Mouse (Mus musculus): ENCODE data around the gene Rpl28. TPM values are rescaled to one million over a fixed set of nuclear protein-coding genes. Genes with fewer than 3 reads are reported as not detected.

Rpl28 gene
- polyA plus RNA-seq, 1 experiment, result 3,556 TPM

DNA sequence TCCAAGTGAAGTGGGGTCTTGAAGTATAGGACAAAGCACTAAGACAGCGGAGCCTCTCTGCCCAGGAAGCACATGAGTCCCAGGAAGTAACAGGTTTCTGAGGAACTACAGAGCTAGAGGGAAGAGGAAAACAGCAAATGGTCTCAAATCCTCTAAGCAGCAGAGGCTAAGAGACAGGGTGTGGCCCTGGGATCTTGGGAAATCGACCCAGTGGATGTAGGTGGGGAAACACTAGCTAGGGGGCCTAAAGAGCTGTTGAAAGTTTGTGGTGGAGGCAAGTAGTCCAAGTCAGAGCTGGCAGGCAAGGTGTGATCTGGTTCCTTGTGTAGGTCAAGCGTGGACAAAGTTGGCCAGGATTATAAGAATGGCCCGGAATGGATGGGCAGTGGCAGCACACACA is 44.4 kb upstream of the Rpl28 start:
- no peak overlapping the region for H3K4me3 ChIP-seq (ENCODE audit: insufficient read depth, poor library complexity, severe bottlenecking)
- TF ChIP-seq CEBPB (IDR thresholded peaks at IDR 0.05; ENCODE audit: low read depth) (no peak), MAX (IDR thresholded peaks at IDR 0.05) (no peak), USF1 (IDR thresholded peaks at IDR 0.05; ENCODE audit: low read depth) (no peak), MYOD1 (IDR thresholded peaks at IDR 0.05; ENCODE audit: control insufficient read depth, insufficient read length, low read depth) (no peak), FOSL1 (IDR thresholded peaks at IDR 0.05; ENCODE audit: insufficient read depth, low read length, poor library complexity, severe bottlenecking) (no peak), MYOG (IDR thresholded peaks at IDR 0.05; ENCODE audit: control insufficient read depth, extremely low read depth, insufficient read length) (no peak), CTCF (IDR thresholded peaks at IDR 0.05; ENCODE audit: control insufficient read depth, insufficient read depth, insufficient read length) (no peak)
- H3K27me3 ChIP-seq (ENCODE audit: control insufficient read depth, insufficient read depth, insufficient read length), result peaks cover 4% of the 10 kb centered on the region
- no peak overlapping the region for H3ac ChIP-seq (ENCODE audit: control insufficient read depth, insufficient read length, low read depth)
- H3K79me3 ChIP-seq (ENCODE audit: low read depth), result no peaks in the 10 kb centered on the region
- no peaks in the 10 kb centered on the region for H3K79me2 ChIP-seq (ENCODE audit: control insufficient read depth, insufficient read depth)
- no peaks in the 10 kb centered on the region for H3K36me3 ChIP-seq (ENCODE audit: control insufficient read depth, insufficient read depth)

DNA sequence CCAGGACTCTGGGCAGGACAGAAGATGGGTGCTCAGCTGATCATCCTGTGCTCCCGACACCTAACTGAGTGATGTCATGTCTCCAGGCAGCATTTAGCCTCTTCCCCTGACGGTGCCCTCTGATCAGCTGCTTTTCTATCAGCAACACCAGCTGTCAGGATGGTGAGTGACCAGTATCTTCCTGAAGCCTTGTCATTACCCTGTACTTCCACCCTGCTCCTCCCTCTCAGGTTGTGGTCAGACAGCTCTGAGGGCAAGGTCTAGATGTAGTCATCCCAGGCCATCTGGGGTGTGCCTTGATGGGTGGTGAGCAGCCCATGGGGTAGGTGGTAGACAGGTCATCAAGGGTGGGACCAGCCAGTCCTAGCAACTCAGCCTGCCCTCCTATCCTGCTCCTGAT is 43.5 kb upstream of the Rpl28 start:
- H3K79me2 ChIP-seq (ENCODE audit: control insufficient read depth, insufficient read depth), result no peaks in the 10 kb centered on the region
- H3K79me3 ChIP-seq (ENCODE audit: low read depth), result no peaks in the 10 kb centered on the region
- no peak overlapping the region for H3ac ChIP-seq (ENCODE audit: control insufficient read depth, insufficient read length, low read depth)
- TF ChIP-seq CTCF (IDR thresholded peaks at IDR 0.05; ENCODE audit: control insufficient read depth, insufficient read depth, insufficient read length) (no peak), FOSL1 (IDR thresholded peaks at IDR 0.05; ENCODE audit: insufficient read depth, low read length, poor library complexity, severe bottlenecking) (no peak), USF1 (IDR thresholded peaks at IDR 0.05; ENCODE audit: low read depth) (no peak), CEBPB (IDR thresholded peaks at IDR 0.05; ENCODE audit: low read depth) (no peak), MYOD1 (IDR thresholded peaks at IDR 0.05; ENCODE audit: control insufficient read depth, insufficient read length, low read depth) (no peak), MYOG (IDR thresholded peaks at IDR 0.05; ENCODE audit: control insufficient read depth, extremely low read depth, insufficient read length) (no peak), MAX (IDR thresholded peaks at IDR 0.05) (no peak)
- peaks cover 4% of the 10 kb centered on the region for H3K27me3 ChIP-seq (ENCODE audit: control insufficient read depth, insufficient read depth, insufficient read length)
- no peaks in the 10 kb centered on the region for H3K36me3 ChIP-seq (ENCODE audit: control insufficient read depth, insufficient read depth)
- no peak overlapping the region for H3K4me3 ChIP-seq (ENCODE audit: insufficient read depth, poor library complexity, severe bottlenecking)

DNA sequence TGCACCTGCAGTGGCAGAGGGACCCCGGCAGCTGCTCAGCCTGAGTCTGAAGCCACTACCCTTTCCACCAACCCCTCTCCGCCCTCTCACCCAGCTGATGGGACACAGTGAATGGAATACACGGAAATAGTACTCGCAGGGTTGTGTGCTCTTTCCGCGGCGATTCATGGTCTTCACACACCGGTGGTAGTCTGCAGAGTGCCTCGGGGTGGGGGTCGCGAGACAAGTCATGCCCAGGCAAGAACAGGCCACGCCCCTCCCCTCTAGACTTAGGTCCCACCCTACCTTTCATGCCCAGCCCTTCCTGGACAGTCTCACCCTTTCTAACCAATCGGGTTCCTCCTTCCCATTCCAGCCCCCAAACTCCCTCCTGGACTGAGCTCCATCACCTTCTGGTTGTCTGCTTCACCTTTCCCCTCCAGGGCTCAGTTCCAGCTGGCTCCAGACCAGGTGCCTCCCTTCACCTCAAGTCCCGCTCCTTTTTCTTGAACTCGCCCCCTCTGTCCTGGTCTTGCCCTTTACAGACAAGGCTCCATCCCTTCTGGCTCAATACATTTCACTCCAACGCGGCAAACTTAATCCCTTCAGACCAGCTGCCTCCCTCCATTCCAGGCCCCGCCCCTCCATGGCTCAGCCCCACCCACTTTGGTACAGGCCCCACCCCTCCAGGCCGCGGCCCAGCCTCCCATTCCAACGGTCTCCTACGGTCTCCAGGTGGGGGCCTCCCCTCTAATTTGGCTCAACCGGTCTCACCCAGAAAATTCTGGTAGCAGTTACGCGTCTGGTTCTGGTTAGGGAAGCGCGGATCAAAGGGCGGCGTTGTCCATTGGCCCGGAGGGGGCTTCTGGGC is 40.5 kb upstream of the Rpl28 start:
- Histone ChIP-seq H3K79me3 (ENCODE audit: low read depth) (no peaks in the 10 kb centered on the region), H3ac (ENCODE audit: control insufficient read depth, insufficient read length, low read depth) (no peak overlapping the region), H3K79me2 (ENCODE audit: control insufficient read depth, insufficient read depth) (no peaks in the 10 kb centered on the region), H3K4me3 (ENCODE audit: insufficient read depth, poor library complexity, severe bottlenecking) (no peak overlapping the region), H3K27me3 (ENCODE audit: control insufficient read depth, insufficient read depth, insufficient read length) (peaks cover 4% of the 10 kb centered on the region), H3K36me3 (ENCODE audit: control insufficient read depth, insufficient read depth) (no peaks in the 10 kb centered on the region)
- TF ChIP-seq MYOG (IDR thresholded peaks at IDR 0.05; ENCODE audit: control insufficient read depth, extremely low read depth, insufficient read length) (no peak), MAX (IDR thresholded peaks at IDR 0.05) (no peak), USF1 (IDR thresholded peaks at IDR 0.05; ENCODE audit: low read depth) (no peak), MYOD1 (IDR thresholded peaks at IDR 0.05; ENCODE audit: control insufficient read depth, insufficient read length, low read depth) (no peak), CTCF (IDR thresholded peaks at IDR 0.05; ENCODE audit: control insufficient read depth, insufficient read depth, insufficient read length) (no peak)

DNA sequence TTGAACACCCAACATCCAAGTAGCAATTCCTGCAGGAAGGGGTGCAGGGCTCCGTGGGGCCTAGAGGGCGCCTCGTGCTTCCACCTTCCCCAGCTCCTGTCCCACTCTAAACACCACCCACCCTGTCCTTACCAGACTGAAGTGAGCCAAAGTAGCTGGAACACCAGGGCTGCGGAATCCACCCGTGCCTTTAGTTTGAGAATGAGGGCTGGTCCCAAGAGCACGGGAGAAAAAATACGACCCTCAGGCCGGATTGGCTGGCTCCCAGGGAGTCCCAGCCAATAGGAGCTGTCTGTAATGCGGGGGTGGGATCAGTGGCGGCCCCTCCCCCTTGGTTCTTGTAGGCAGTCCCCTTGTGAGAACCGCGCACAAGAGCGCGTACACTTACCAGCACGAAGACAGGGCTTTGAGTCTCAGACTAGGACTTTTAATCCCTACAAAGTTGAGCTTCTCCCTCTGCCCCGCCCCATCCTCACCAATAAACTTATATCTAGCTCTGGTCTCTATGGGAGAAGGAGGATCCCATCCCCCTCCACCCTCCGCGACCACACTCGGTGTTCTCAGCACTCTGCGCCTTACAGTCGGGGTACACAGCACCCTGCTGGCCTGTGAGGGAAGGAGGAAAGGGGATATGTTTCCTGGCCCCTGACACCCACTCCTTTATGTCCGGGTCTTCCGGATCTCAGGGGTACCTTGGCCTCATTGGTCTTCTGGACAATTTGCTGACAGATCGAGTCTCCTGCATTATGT is 39.7 kb upstream of the Rpl28 start, which contains the start of gene Cox6b2:
Gene Cox6b2, minus strand, starts transcription at position 274 of the 750 bp plus-strand sequence.
- H3K27me3 ChIP-seq (ENCODE audit: control insufficient read depth, insufficient read depth, insufficient read length), result peaks cover 4% of the 10 kb centered on the region
- no peak within 1 kb of the TSS for H3K4me3 ChIP-seq (ENCODE audit: insufficient read depth, poor library complexity, severe bottlenecking)
- H3ac ChIP-seq (ENCODE audit: control insufficient read depth, insufficient read length, low read depth), result no peak within 1 kb of the TSS
- no peaks in the 10 kb centered on the region for H3K79me3 ChIP-seq (ENCODE audit: low read depth)
- H3K36me3 ChIP-seq (ENCODE audit: control insufficient read depth, insufficient read depth), result no peaks in the 10 kb centered on the region
- no peak for TF ChIP-seq MYOD1 (IDR thresholded peaks at IDR 0.05; ENCODE audit: control insufficient read depth, insufficient read length, low read depth)
- TF ChIP-seq USF1 (IDR thresholded peaks at IDR 0.05; ENCODE audit: low read depth), result no peak
- H3K79me2 ChIP-seq (ENCODE audit: control insufficient read depth, insufficient read depth), result no peaks in the 10 kb centered on the region

DNA sequence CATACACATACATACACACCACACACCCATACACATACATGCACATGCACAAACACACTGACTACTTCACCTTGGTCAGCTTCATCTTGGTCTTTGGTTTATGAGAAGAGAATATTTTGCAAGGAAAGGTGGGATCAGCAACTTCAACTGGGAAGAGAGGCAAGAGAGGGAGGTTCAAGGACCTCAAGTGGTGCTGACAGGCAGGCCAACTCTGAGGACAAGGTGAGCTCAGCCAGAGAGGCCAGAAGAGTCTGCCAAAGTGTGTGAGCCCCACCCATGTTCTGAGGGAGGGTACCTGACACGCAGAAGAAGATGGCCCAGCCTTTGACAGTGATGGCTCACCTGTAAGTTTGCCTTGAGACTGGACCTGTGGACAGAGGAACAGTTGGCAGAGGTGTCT is 33.0 kb upstream of the Rpl28 start:
- peaks cover 9% of the 10 kb centered on the region for H3K27me3 ChIP-seq (ENCODE audit: control insufficient read depth, insufficient read depth, insufficient read length)
- TF ChIP-seq MAX (IDR thresholded peaks at IDR 0.05), result no peak
- TF ChIP-seq MYOG (IDR thresholded peaks at IDR 0.05; ENCODE audit: control insufficient read depth, extremely low read depth, insufficient read length), result no peak
- no peak for TF ChIP-seq CEBPB (IDR thresholded peaks at IDR 0.05; ENCODE audit: low read depth)
- no peak for TF ChIP-seq CTCF (IDR thresholded peaks at IDR 0.05; ENCODE audit: control insufficient read depth, insufficient read depth, insufficient read length)
- no peak for TF ChIP-seq USF1 (IDR thresholded peaks at IDR 0.05; ENCODE audit: low read depth)
- TF ChIP-seq MYOD1 (IDR thresholded peaks at IDR 0.05; ENCODE audit: control insufficient read depth, insufficient read length, low read depth), result no peak
- TF ChIP-seq FOSL1 (IDR thresholded peaks at IDR 0.05; ENCODE audit: insufficient read depth, low read length, poor library complexity, severe bottlenecking), result no peak
- H3K79me2 ChIP-seq (ENCODE audit: control insufficient read depth, insufficient read depth), result no peaks in the 10 kb centered on the region
- H3K36me3 ChIP-seq (ENCODE audit: control insufficient read depth, insufficient read depth), result no peaks in the 10 kb centered on the region
- no peak overlapping the region for H3K4me3 ChIP-seq (ENCODE audit: insufficient read depth, poor library complexity, severe bottlenecking)
- no peak overlapping the region for H3ac ChIP-seq (ENCODE audit: control insufficient read depth, insufficient read length, low read depth)
- H3K79me3 ChIP-seq (ENCODE audit: low read depth), result no peaks in the 10 kb centered on the region
